Mouse (Mus musculus) kidney, postnatal 36 days (tissue): ENCODE data around the gene Cilp.
"Not testable (repeated sequence)": the region's sequence is repeated elsewhere in the genome, so short reads cannot be mapped to it uniquely, and the experiment has no call there.

Experiments
- DNase-seq, 2 experiments: peaks; one replicate each; pipeline ENCODE4 v3.0.0; 2021 to 2022; ENCODE audit warnings: mixed read lengths in 2 of 2

The Cilp gene

GRCm38 (mm10) chr9:65252026-65252425 is 13.0 kb upstream of the Cilp start:
- DNase-seq: no peak

- DNase-seq: no peak
Observed at GRCm38 (mm10) chr9:65255906-65256600, 8.9 kb upstream of the Cilp start.

- peak in 1 of 2 experiments; percentile 38 for DNase-seq
Observed at GRCm38 (mm10) chr9:65257218-65257910, 7.6 kb upstream of the Cilp start.

DNA sequence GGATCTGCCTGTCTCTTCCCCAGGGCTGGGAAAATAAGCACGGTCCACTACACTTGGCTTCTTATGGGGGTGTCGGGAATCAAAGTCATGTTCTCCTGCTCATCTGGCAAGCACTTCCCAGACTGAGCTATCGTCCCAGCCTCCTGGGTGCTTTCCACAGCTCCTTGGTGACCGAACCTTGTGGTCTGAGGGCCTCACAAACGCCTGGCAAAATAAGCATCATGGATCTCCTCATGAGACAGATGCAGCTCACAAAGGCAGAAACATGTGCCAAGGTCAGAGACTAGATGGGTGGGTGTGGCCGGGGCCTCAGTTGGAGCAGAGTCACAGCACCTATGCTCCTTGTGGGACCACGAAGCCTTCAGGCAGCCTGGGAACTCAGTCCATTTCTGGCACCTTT is 5.6 kb upstream of the Cilp start:
- no peak for DNase-seq

GRCm38 (mm10) chr9:65261591-65262230 is 3.3 kb upstream of the Cilp start:
- DNase-seq: no peak

GRCm38 (mm10) chr9:65262641-65263120 is 2.3 kb upstream of the Cilp start:
- DNase-seq: no peak

GRCm38 (mm10) chr9:65267742-65268515 is 2.9 kb downstream of the Cilp start:
- DNase-seq: peak; percentile 49 to 57

GRCm38 (mm10) chr9:65273048-65273809 is 8.2 kb downstream of the Cilp start:
- DNase-seq: peak; percentile 71 to 73

GRCm38 (mm10) chr9:65273873-65274272 is 8.9 kb downstream of the Cilp start:
- no peak for DNase-seq

GRCm38 (mm10) chr9:65274851-65275250 is 9.9 kb downstream of the Cilp start:
- not testable (repeated sequence) for DNase-seq

DNA sequence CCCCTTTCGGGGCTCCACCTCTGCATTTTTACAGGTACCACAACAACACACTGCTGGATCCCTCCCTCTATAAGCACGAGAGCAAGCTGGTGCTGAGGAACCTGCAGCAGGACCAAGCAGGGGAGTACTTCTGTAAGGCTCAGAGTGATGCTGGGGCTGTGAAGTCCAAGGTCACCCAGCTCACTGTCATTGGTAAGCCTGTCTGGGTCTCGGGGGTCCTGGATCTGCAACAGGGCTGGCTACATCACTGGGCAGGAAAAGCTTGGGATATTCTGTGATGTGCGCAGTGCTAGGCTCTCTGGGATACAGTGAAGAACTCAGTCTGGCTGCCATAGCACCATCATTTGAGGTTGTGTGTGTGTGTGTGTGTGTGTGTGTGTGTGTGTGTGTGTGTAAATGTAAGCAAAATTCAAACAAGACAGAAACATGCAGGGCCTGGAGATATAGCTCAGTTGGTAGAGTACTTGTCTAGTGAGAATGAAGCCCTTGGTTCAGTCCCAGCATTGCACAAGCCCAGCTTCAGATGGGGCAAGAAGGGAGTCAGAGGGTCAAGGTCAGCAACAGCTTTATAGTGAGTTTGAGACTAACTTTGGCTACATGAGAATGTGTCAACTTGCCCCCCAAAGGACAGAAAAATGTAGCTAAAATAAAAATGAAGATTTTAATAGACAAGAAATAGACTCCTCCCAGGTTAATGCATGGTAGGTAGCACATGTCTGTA is 11.0 kb downstream of the Cilp start:
- no peak for DNase-seq

DNA sequence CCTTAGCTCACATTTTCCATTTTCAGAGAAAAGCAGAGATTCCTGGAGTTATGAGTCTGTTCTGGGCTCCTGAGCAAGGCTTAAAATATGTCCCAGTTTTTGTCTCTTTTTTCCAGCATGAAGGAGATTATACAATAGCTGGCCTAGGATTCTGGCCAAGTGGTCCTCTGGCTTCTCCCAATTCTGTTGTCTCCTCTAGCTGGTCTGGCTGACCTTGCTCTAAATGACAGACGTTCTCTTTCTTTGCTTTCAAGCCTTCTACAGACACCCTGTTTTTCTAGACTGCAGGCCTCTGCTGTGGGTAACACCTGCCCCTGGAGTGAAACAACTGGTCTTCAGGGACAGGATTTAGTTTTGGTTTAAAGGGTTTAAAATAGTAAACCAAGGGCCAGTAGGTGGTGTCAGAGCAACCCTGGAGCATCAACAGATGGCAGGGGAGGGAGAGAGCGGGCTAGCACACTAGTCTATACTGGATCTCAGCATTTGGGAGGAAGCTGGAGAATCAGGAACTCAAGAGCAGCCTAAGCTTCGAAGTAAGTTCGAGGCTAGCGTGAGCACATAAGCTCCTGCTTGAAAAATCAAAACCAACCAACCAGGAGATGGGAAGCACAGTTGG is 16.7 kb downstream of the Cilp start:
- DNase-seq: no peak

- peak; percentile 50 to 56 for DNase-seq
Observed at GRCm38 (mm10) chr9:65283301-65283700, 18.3 kb downstream of the Cilp start.

DNA sequence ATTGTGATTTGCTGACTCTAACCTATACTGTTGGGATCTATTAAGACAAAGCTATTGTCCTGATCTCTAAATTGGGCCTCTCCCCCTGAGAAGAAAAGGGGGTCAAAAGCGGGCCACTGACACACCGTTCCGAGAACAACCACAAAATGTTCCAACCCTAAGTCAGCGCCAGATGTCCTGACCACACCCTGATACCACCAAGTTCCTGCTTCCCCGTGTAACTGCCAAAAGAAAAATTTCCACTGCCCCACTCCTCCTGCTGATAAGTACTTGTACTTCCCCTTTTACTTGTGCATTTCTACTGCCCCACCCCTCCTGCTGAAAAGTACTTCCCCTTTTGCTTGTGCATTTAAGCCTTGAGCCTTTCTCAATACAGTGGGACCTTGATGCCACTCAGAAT is 23.3 kb downstream of the Cilp start:
- DNase-seq: not testable (repeated sequence)

DNA sequence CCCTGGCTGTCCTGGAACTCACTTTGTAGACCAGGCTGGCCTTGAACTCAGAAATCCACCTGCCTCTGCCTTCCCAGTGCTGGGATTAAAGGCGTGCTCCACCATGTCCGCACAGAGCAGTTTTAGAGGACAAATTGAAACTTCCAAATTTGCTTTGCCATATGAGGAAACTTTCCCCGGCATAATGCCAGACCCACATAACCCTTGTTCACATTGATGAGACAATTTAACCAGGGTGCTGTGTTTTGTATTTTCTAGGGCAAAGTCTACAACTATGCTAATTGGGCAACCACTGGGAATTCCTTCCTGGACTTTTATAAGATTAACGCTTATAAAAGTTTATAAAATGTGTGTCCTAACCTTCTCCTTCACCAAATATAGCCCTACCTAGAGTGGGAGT is 25.0 kb downstream of the Cilp start:
- DNase-seq: peak; percentile 85 to 89

- no peak for DNase-seq
Observed at GRCm38 (mm10) chr9:65292421-65292820, 27.4 kb downstream of the Cilp start.

GRCm38 (mm10) chr9:65293119-65293518 is 28.1 kb downstream of the Cilp start:
- no peak for DNase-seq

- no peak for DNase-seq
Observed at GRCm38 (mm10) chr9:65293580-65293972, 28.6 kb downstream of the Cilp start.

- peak; percentile 98 to 99 for DNase-seq
Observed at GRCm38 (mm10) chr9:65293973-65294715, 29.2 kb downstream of the Cilp start, which contains the start of gene Clpx. Gene Clpx (plus strand): TSS chr9:65294260.

GRCm38 (mm10) chr9:65294716-65295378 is 29.9 kb downstream of the Cilp start:
- no peak for DNase-seq
